Mouse (Mus musculus): ENCODE measurements around the gene ccdc198. TPM values are rescaled to one million over a fixed set of nuclear protein-coding genes. Genes with fewer than 3 reads are reported as not detected.
"Not testable (repeated sequence)": the region's sequence is repeated elsewhere in the genome, so short reads cannot be mapped to it uniquely, and the experiment has no call there.

The ccdc198 gene
- polyA plus RNA-seq, 1 experiment: not detected

DNA sequence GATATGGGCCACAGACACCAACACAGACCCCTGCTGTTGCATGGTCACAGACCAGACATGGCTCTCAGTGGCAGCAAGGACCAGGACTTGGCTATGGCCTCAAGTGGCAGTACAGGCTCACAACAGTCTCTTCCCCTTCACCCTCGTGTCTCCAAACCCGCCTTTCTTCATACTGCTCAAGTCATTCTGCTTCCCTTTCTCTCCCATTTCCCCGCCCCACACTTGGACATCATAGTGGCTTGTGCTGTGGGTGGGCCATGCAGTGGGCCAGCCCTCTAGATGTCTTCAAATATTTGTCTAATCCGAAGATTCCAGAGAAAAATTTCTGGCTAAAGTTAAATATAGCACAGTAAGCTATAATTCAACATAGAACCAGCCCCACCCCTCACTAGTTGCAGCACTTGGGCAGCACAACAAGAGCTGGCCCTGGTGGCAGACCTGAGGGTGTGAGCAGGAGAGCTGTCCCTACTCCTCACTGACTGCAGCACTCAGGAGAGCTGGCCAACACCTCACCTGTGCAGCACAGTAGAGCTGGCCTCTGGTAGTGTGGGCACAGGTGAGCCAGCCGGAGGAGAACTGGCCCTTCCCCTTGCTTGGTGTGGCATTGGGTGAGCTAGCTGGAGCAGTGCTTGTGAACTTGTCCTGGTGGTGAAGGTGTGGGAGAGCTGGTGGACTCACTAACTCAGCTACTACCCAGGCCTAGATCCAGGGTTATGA lies 20.2 kb upstream of the ccdc198 start:
- TF ChIP-seq TAL1 (IDR thresholded peaks at IDR 0.05; ENCODE audit: low read length) (no peak), GATA1 (IDR thresholded peaks at IDR 0.05; ENCODE audit: low read length) (no peak)
- no peaks in the 10 kb centered on the region for H3K4me1 ChIP-seq (ENCODE audit: control insufficient read depth)

DNA sequence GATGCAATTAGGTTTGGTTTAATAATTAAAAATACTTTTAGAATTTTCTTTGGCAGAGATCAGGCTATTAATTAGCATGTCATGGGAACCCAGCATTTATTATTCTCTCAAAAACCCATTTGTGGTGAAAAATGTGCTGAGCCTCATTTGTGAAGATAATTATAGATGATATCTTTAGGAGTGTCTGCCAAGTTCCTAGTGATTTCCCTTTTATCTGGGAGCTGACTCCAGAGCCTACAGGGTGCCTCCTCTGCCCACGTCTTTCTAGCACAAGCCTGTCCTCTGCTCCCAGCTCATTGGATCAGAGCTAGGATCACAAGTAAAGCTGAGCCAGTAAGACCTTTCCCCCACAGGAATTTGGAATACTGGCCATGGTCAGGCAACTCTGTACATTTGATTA lies 3.8 kb downstream of the ccdc198 start:
- Histone ChIP-seq H3K4me1 (ENCODE audit: control insufficient read depth) (no peaks in the 10 kb centered on the region), H3K36me3 (ENCODE audit: control insufficient read depth) (no peaks in the 10 kb centered on the region), H3K4me3 (replicated peaks) (no peak overlapping the region), H3K9me3 (ENCODE audit: control insufficient read depth, low read length) (no peaks in the 10 kb centered on the region), H3K27me3 (ENCODE audit: control insufficient read depth) (no peaks in the 10 kb centered on the region)
- TF ChIP-seq GATA1 (IDR thresholded peaks at IDR 0.05; ENCODE audit: low read length) (no peak), TAL1 (IDR thresholded peaks at IDR 0.05; ENCODE audit: low read length) (no peak)

More for the DNA sequence above, 20.2 kb upstream of the ccdc198 start:
- Histone ChIP-seq H3K4me3 (replicated peaks) (no peak overlapping the region), H3K27me3 (ENCODE audit: control insufficient read depth) (no peaks in the 10 kb centered on the region), H3K36me3 (ENCODE audit: control insufficient read depth) (no peaks in the 10 kb centered on the region), H3K9me3 (ENCODE audit: control insufficient read depth, low read length) (peaks cover 2% of the 10 kb centered on the region; the same call in 1 of the 2 replicates)

DNA sequence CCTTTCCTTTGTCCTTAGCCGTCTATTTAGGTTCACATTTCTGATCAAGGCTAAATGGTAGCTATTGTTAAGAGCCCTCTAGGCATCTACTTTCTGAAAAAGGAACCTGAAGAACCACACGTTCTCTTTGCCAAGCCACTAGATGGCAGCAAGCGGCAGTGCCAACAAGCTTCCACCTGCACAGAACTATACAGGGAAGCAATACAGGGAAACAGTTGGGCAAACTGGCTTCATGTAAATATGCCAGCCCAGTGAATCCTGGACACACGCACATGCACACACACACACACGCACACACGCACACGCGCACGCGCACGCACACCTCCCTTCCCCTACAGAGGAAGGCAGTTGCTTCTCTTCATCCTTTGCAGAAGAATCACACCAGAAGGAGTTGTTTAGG lies 7.1 kb downstream of the ccdc198 start:
- no peaks in the 10 kb centered on the region for H3K9me3 ChIP-seq (ENCODE audit: control insufficient read depth, low read length)
- no peaks in the 10 kb centered on the region for H3K27me3 ChIP-seq (ENCODE audit: control insufficient read depth)
- H3K4me3 ChIP-seq (replicated peaks): no peak overlapping the region
- H3K4me1 ChIP-seq (ENCODE audit: control insufficient read depth): no peaks in the 10 kb centered on the region
- TF ChIP-seq TAL1 (IDR thresholded peaks at IDR 0.05; ENCODE audit: low read length): no peak
- no peak for TF ChIP-seq GATA1 (IDR thresholded peaks at IDR 0.05; ENCODE audit: low read length)
- no peaks in the 10 kb centered on the region for H3K36me3 ChIP-seq (ENCODE audit: control insufficient read depth)

DNA sequence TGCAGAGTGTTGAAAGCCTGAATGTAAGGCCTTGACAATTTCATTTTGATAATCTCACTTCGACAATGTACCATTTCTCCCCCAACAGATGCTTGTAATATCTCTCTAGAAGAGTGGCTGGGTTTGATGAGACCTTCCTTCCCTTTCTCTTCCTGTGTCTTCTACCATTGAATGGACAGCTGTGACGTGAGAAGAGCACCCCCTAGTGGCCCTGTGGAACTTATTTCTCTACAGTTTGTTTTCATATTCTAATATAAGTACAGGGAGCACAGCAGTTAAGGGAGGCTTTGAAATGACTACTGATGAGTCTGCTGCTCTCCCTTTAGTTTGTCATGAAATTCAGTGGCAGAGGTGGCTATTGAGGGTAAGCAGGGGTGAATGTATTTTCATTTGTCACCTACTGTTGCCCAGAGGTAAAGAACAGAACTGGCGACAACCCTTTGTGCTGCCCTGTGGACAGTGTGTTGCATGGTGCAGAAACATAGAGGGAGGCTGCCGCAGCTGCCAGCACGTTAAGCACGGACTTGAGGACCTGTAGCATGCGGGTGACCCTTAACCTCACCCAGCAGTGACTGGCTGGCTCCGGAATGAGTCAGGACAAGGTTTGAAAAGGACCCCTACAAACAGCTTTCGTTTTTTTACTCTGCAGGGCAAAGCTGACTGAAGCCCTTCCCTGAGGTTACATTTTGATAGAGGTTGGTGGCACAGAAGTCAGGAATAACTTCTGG lies 10.3 kb downstream of the ccdc198 start:
- no peak for TF ChIP-seq TAL1 (IDR thresholded peaks at IDR 0.05; ENCODE audit: low read length)
- no peak for TF ChIP-seq GATA1 (IDR thresholded peaks at IDR 0.05; ENCODE audit: low read length)
- Histone ChIP-seq H3K27me3 (ENCODE audit: control insufficient read depth) (no peaks in the 10 kb centered on the region), H3K36me3 (ENCODE audit: control insufficient read depth) (no peaks in the 10 kb centered on the region), H3K4me1 (ENCODE audit: control insufficient read depth) (no peaks in the 10 kb centered on the region), H3K4me3 (replicated peaks) (no peak overlapping the region), H3K9me3 (ENCODE audit: control insufficient read depth, low read length) (no peaks in the 10 kb centered on the region)

DNA sequence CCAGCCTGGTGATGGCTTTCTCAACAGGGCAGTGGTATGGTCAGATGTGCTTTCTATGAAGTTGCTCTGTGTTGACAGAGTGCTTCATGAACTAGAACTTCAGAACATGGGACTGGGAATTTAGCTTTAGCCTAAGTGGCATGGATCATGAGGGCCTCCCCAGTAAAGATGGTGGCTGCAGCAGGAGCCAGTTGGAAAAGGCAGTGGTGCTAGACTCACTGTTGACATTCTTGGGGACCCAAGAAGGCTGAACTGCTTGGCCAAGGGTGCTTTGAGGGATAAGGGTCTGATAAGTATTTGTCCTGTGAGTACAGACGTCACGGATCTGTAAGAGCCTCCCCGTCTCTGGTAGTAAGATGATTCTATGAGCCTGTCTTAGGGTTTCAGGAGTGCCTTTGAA lies 13.4 kb downstream of the ccdc198 start:
- no peak overlapping the region for H3K4me3 ChIP-seq (replicated peaks)
- no peaks in the 10 kb centered on the region for H3K36me3 ChIP-seq (ENCODE audit: control insufficient read depth)
- TF ChIP-seq TAL1 (IDR thresholded peaks at IDR 0.05; ENCODE audit: low read length): no peak
- no peak for TF ChIP-seq GATA1 (IDR thresholded peaks at IDR 0.05; ENCODE audit: low read length)
- no peaks in the 10 kb centered on the region for H3K4me1 ChIP-seq (ENCODE audit: control insufficient read depth)
- H3K27me3 ChIP-seq (ENCODE audit: control insufficient read depth): no peaks in the 10 kb centered on the region
- no peaks in the 10 kb centered on the region for H3K9me3 ChIP-seq (ENCODE audit: control insufficient read depth, low read length)

DNA sequence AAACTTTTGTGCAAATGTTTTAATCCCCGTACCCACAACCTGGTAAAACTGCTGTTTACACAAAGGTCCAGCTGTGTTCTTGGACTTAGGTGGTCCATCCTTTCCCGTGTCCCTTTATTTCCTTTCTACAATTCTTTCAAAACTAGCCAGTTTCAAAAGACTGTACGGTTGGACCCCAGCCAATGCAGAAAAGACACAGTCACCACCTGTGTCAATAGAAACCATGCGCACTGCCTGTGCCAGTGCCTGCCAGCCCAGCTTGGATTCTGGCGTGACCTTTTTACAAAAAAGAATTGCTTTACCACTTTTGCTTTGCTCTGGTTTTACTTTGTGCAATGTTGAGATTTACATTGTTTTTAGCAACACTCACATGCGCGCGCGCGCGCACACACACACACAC lies 18.3 kb downstream of the ccdc198 start:
- Histone ChIP-seq H3K9me3 (ENCODE audit: control insufficient read depth, low read length) (no peaks in the 10 kb centered on the region), H3K4me3 (replicated peaks) (no peak overlapping the region), H3K27me3 (ENCODE audit: control insufficient read depth) (no peaks in the 10 kb centered on the region), H3K4me1 (ENCODE audit: control insufficient read depth) (no peaks in the 10 kb centered on the region), H3K36me3 (ENCODE audit: control insufficient read depth) (no peaks in the 10 kb centered on the region)
- TF ChIP-seq TAL1 (IDR thresholded peaks at IDR 0.05; ENCODE audit: low read length): no peak
- TF ChIP-seq GATA1 (IDR thresholded peaks at IDR 0.05; ENCODE audit: low read length): no peak

DNA sequence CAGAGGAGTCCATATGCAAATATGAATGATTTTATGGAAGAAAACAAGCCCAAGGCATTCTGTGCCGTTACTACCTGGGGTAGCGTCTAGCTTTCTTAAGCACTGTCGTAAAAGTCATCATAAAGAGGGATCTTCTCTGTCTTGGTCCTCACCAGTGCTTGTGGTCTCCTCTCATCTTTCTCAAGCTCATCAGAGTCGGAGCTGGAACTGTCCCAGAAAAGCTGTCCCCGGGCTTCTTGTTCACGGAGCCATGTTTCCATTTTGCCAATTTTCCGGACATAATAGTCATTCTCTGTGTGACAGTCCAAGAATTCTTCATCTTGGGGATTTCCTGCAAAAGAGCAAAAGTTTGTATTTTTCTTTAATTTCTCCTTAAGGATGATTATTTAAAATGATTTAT lies 18.8 kb downstream of the ccdc198 start:
- Histone ChIP-seq H3K4me3 (replicated peaks) (no peak overlapping the region), H3K4me1 (ENCODE audit: control insufficient read depth) (no peaks in the 10 kb centered on the region), H3K36me3 (ENCODE audit: control insufficient read depth) (no peaks in the 10 kb centered on the region), H3K9me3 (ENCODE audit: control insufficient read depth, low read length) (no peaks in the 10 kb centered on the region), H3K27me3 (ENCODE audit: control insufficient read depth) (no peaks in the 10 kb centered on the region)
- TF ChIP-seq GATA1 (IDR thresholded peaks at IDR 0.05; ENCODE audit: low read length): no peak
- no peak for TF ChIP-seq TAL1 (IDR thresholded peaks at IDR 0.05; ENCODE audit: low read length)

DNA sequence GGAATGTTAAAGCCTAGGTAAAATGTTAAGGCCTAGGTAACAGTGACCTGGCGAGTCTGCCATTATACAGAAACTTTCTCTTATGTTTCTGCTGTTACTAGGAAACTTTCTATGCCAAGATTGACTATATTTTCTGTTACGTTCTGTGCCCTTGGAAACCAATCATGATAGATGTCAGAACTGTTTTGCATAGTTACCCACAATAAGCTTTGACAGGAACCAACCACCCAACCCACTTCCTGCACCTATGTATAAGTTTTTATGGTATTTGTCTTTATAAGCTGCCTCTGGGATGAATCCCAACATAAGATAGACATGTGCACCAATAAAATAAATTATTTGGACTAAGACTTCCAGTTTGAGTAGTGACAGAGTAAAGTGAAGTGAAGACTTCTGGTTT lies 23.5 kb downstream of the ccdc198 start:
- TF ChIP-seq TAL1 (IDR thresholded peaks at IDR 0.05; ENCODE audit: low read length): no peak
- TF ChIP-seq GATA1 (IDR thresholded peaks at IDR 0.05; ENCODE audit: low read length): no peak
- Histone ChIP-seq H3K36me3 (ENCODE audit: control insufficient read depth) (no peaks in the 10 kb centered on the region), H3K27me3 (ENCODE audit: control insufficient read depth) (no peaks in the 10 kb centered on the region), H3K9me3 (ENCODE audit: control insufficient read depth, low read length) (no peaks in the 10 kb centered on the region), H3K4me3 (replicated peaks) (no peak overlapping the region), H3K4me1 (ENCODE audit: control insufficient read depth) (no peaks in the 10 kb centered on the region)

DNA sequence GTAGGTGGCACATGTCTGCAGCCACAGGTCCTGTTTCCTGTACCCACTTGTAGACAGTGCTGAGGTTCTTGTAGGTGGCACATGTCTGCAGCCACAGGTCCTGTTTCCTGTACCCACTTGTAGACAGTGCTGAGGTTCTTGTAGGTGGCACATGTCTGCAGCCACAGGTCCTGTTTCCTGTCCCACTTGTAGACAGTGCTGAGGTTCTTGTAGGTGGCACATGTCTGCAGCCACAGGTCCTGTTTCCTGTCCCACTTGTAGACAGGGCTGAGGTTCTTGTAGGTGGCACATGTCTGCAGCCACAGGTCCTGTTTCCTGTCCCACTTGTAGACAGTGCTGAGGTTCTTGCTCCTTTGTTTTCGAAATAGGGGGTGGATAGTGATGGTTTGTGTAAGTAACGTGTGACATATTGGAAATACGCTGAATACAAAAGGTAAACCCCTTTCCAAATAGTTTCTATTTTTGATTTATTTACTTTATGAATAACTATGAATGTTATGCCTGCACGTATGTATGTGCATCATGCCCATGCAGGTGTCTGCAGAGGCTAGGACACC lies 25.7 kb downstream of the ccdc198 start:
- H3K4me1 ChIP-seq (ENCODE audit: control insufficient read depth); H3K27me3 ChIP-seq (ENCODE audit: control insufficient read depth); H3K36me3 ChIP-seq (ENCODE audit: control insufficient read depth); H3K4me3 ChIP-seq (replicated peaks); H3K9me3 ChIP-seq (ENCODE audit: control insufficient read depth, low read length): not testable (repeated sequence)
